Mouse (Mus musculus): Measurements from ENCODE around the gene Fig4.

DNA sequence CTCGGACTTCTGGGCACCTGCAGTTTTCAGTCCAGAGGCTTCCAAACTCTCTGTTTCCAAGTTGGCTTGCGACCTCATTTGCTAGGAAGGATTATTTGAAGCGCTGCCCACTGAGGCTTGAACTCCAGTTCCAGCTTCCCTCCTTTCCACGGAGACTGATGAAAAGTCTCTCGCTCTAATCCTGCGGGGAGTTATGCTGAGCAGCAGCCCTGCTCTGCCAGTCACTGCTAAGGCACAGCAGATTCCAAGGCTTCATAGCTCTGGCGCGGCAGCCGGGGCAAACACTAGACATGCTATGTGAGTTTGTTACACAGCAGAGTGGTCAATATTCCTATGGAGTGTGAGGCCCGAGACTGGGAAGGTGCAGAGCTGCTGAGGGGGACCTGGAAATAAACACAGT lies 152.0 kb downstream of the Fig4 start:
- TF ChIP-seq CTCF (IDR thresholded peaks at IDR 0.05; ENCODE audit: low read depth) (no peak), EP300 (optimal IDR thresholded peaks at IDR 0.05) (no peak)

All from stomach, postnatal 0 days (tissue).